Mouse (Mus musculus): Measurements from ENCODE around the gene Gpx3. TPM values are rescaled to one million over a fixed set of nuclear protein-coding genes. Genes with fewer than 3 reads are reported as not detected.
A peak's percentile ranks its signal among the peaks of the same experiment; 100 is the strongest.
"Not testable (repeated sequence)": the region's sequence is repeated elsewhere in the genome, so short reads cannot be mapped to it uniquely, and the experiment has no call there.

Gpx3 gene
- polyA plus RNA-seq, 1 experiment from 2014 or later, result 17.0 TPM

GRCm38 (mm10) chr11:54936035-54936770, 34.0 kb downstream of the Gpx3 start:
- peak; percentile 24 for DNase-seq (ENCODE audit: low spot score)

GRCm38 (mm10) chr11:54936771-54937140, 34.5 kb downstream of the Gpx3 start:
- DNase-seq (ENCODE audit: low spot score), result no peak

DNA sequence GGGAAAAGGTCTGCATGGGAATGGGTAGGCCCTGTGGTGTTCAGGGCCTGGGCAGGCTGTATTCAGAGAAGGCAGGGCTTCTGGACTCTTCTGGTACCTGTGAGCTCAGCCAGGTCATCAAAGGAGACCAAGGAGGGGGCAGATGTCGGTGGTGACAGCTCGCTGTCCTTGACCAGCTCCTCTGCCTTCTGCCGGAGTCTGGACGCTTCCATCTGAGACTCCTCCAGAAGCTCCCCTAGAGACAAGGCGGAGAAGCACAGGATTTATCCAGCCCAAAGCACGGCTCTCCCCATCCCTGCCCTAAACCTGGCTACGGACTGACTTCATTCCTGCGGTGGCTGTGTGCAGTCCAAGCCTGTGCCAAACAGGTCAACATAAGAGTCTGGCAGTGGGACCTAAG, 37.2 kb downstream of the Gpx3 start:
- DNase-seq (ENCODE audit: low spot score), result no peak

- DNase-seq (ENCODE audit: low spot score), result no peak
These were observed 37.8 kb downstream of the Gpx3 start for GRCm38 (mm10) chr11:54940056-54940455.

DNA sequence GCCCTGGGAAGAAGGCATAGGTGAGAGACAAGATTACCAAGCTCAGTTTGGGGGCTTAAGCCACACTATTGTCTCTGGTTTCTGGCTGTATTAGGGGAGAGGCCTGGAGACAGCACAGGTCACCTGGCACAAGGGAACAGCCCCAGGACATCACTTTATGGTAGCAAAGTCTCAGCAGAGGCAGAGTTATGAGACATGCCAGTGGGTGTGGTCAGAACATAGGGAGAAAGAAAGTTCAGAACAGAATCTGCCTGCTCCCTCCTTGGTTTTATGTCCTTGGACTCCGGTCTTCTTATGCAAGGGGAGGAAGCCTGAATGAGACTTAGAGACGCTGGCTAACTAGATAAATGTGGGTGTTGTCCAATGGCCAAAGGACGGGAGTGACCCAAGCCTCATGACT, 42.4 kb downstream of the Gpx3 start:
- DNase-seq (ENCODE audit: low spot score), result no peak

- DNase-seq (ENCODE audit: low spot score), result no peak
These were observed 47.5 kb downstream of the Gpx3 start for GRCm38 (mm10) chr11:54949717-54950116.

- DNase-seq (ENCODE audit: low spot score), result no peak
These were observed 48.4 kb downstream of the Gpx3 start for GRCm38 (mm10) chr11:54950684-54951083.

- DNase-seq (ENCODE audit: low spot score), result no peak
These were observed 50.4 kb downstream of the Gpx3 start for GRCm38 (mm10) chr11:54952651-54953050.

DNA sequence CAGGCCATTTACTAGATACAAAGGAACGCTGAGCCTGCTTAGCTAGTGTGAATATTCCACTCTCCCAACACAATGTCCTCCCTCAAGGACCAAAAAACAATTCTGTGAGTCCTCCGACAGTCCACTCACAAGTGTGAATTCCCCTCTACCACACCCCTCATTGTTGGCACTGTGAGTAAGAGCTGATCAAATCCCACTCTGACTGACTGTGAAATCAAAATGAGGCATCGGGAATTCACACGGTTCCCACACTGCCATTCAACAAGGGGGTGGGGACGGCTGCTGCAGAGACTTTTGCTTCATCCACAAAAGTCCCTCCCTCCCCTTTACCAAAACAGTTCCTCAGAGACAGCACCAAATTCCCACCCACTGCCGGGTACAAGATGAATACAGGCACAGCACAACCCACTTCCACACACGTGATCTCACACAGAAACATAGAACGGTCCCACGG, 51.8 kb downstream of the Gpx3 start:
- DNase-seq (ENCODE audit: low spot score), result no peak

DNA sequence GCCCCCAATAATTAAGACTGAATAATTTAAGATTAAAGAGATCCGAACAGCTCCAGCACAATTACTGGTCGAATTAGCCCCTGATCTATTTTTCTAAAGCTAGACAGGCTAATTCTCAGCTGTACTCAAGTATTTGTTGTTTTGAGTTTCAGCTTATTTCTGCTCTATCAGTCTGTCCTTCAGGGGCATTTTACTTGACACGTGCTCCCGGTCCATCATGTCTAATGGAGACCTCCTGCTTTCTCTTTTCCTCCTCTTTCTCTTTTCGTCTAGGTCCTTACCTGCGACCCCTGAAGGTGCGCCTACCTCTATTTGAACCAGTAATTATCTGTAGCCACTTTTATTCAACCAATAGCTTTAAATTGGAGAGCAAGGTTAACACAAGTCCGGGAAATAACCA, 52.5 kb downstream of the Gpx3 start:
- no peak for DNase-seq (ENCODE audit: low spot score)

DNA sequence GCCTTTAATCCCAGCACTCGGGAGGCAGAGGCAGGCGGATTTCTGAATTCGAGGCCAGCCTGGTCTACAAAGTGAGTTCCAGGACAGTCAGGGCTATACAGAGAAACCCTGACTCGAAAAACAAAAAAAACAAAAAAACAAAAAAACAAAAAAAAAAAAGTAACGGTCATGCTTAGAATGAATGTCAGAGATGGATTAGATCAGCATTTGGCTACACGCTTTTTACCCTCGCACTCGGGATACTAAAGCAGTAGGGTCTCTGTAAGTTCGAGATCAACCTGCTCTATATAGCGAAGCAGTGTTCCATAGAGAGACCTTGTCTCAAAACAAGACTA, 53.1 kb downstream of the Gpx3 start:
- DNase-seq (ENCODE audit: low spot score), result not testable (repeated sequence)

DNA sequence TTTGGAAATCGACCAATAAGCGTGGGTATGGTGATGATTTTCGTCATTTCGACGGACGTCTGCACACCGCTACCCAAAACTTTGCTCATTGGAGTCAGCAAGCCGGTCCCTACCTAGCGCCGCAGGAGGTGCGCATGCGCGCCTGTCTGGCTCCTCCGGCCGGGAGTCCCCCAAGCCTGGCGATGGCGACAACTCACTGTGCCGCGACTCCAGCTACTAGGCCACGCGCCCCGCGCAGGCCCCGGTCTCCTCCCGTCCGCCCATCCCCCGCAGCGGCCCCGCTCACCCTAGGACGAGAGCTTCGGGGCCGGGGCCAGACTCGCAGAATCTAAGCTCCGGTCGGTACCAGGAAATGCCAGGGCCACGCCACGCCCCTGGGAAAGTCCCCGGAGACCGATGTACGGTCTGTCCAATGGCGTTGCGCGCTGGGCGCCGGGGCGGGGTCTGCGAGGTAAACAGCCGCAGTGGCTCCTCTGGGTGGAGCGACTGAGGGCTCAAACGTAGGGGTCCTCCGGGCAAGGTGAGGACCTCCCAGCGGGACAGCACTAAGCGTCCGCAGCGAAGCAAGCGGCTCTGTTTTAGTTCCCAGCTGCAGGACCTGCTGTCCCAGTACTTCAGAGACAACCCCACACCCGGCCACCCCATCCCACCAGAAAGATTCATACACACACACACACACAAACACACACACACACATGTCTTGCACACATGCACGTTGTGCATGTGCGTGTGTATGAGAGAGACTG, 53.7 kb downstream of the Gpx3 start:
- peak; percentile 97 for DNase-seq (ENCODE audit: low spot score)

GRCm38 (mm10) chr11:54956912-54957311, 54.7 kb downstream of the Gpx3 start:
- DNase-seq (ENCODE audit: low spot score), result peak; percentile 85

DNA sequence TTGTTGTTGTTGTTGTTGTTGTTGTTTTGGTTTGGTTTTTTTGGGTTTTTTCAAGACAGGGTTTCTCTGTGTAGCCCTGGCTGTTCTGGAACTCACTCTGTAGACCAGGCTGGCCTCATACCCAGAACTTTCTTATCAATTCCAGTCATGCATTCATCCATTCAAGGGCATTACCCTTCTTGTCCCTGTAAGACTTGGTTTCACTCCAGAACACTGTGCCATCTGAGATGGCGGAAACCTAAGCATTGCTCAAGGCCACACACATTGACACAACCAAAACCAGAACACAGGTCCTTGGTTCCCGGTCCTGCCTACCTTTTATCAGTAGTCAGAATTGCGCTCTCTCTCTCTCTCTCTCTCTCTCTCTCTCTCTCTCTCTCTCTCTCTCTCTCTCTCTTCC, 55.5 kb downstream of the Gpx3 start:
- not testable (repeated sequence) for DNase-seq (ENCODE audit: low spot score)

DNA sequence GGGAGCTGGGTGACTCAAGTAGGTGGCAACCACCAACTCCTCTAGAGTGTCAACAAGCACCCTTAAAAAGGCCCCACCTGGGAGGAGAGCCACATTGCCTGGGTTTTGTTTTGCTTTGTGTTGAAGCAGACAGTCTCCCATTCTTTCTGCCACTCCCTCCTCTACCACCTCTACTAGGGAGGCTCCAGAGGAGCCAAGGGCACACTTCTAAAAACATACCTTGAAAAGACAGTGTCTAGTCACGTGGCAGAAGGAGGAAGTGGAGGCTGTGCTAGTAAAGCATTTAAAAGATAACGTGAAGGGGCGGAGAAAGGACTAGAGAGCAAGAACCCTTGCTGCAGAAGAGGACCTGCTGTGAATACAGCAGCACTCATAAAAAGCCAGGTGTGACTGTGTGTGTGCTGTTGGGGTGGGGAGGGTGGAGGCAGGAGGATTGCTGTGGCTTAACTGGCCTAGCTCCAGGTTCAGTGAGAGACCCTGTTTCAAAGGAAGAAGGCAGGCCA, 56.4 kb downstream of the Gpx3 start:
- DNase-seq (ENCODE audit: low spot score), result peak; percentile 78

Other genes with a start within 250 kb of the Gpx3 start
- gene Cdc42se2, start 114.8 kb upstream of the Gpx3 start, polyA plus RNA-seq (2015; fragmentation: Nextera tagmentation; extraction: Ambion mirVana), result 144 and 158 TPM in 2 replicates
- 18.5 and 23.7 TPM in 2 replicates for gene Lyrm7, start 41.5 kb upstream of the Gpx3 start, polyA plus RNA-seq (2015; fragmentation: Nextera tagmentation; extraction: Ambion mirVana)
- 767 and 806 TPM in 2 replicates for gene Hint1, start 36.1 kb upstream of the Gpx3 start, polyA plus RNA-seq (2015; fragmentation: Nextera tagmentation; extraction: Ambion mirVana)
- gene Tnip1, start 60.5 kb downstream of the Gpx3 start, polyA plus RNA-seq (2015; fragmentation: Nextera tagmentation; extraction: Ambion mirVana), result 40.6 and 40.8 TPM in 2 replicates
- gene Anxa6, start 131.0 kb downstream of the Gpx3 start, polyA plus RNA-seq (2015; fragmentation: Nextera tagmentation; extraction: Ambion mirVana), result 131 TPM in 2 replicates
- gene Ccdc69, start 175.7 kb downstream of the Gpx3 start, polyA plus RNA-seq (2015; fragmentation: Nextera tagmentation; extraction: Ambion mirVana), result 25.4 and 26.8 TPM in 2 replicates
- 27.4 and 30.4 TPM in 2 replicates for gene Gm2a, start 195.7 kb downstream of the Gpx3 start, polyA plus RNA-seq (2015; fragmentation: Nextera tagmentation; extraction: Ambion mirVana)
- gene Slc36a3, start 249.3 kb downstream of the Gpx3 start, polyA plus RNA-seq (2015; fragmentation: Nextera tagmentation; extraction: Ambion mirVana), result 0.08 and 0.18 TPM in 2 replicates